Comparison of ENCODE assay signal across 8 mouse cellular contexts in genomic region chr16:92825908-92826650, GRCm38 (mm10). TPM values are rescaled to one million over a fixed set of nuclear protein-coding genes. Genes with fewer than 3 reads are reported as not detected.
DNase-seq lines count a peak whose midpoint lies in the region; ATAC-seq lines count a peak whose summit lies in the region.

Runx1 (minus strand) TSS chr16:92826149.

- DNase-seq in kidney, adult 18-20 months, result peak; percentile 2
- DNase-seq in kidney, postnatal 10 days, result no peak
- DNase-seq in natural killer cell, adult 2 months (ENCODE audit: low spot score in 2 of 2), result peak; percentile 92 to 95
- DNase-seq in urinary bladder, postnatal 4 days (ENCODE audit: low spot score in 2 of 2), result no peak
- no peak for DNase-seq in testis, postnatal 10 days (ENCODE audit: low spot score)

- H3K27ac ChIP-seq in limb, embryonic 15.5 days, result no peak within 1 kb of the TSS
- H3K27ac ChIP-seq in neural tube, embryonic 15.5 days (replicated peaks), result no peak within 1 kb of the TSS

- H3K9ac ChIP-seq in limb, embryonic 15.5 days, result no peak within 1 kb of the TSS
- H3K9ac ChIP-seq in neural tube, embryonic 15.5 days (replicated peaks), result no peak within 1 kb of the TSS

- no peak within 1 kb of the TSS for H3K4me2 ChIP-seq in limb, embryonic 15.5 days
- no peak within 1 kb of the TSS for H3K4me2 ChIP-seq in neural tube, embryonic 15.5 days

- H3K36me3 ChIP-seq in limb, embryonic 15.5 days, result no peaks in the 10 kb centered on the region
- H3K36me3 ChIP-seq in neural tube, embryonic 15.5 days, result no peaks in the 10 kb centered on the region

- whole genome bisulfite sequencing in limb, embryonic 15.5 days, result 82% methylated on average over 11 of the region's 11 CpGs
- 86% methylated on average over 11 of the region's 11 CpGs for WGBS in neural tube, embryonic 15.5 days

- H3K27me3 ChIP-seq in limb, embryonic 15.5 days, result no peaks in the 10 kb centered on the region
- H3K27me3 ChIP-seq in neural tube, embryonic 15.5 days (replicated peaks), result no peaks in the 10 kb centered on the region

- H3K9me3 ChIP-seq in limb, embryonic 15.5 days, result no peaks in the 10 kb centered on the region
- H3K9me3 ChIP-seq in neural tube, embryonic 15.5 days (replicated peaks), result no peaks in the 10 kb centered on the region

- peaks cover 30% of the 10 kb centered on the region for H3K4me1 ChIP-seq in limb, embryonic 15.5 days
- peaks cover 28% of the 10 kb centered on the region; the same call in 1 of the 2 replicates for H3K4me1 ChIP-seq in neural tube, embryonic 15.5 days

- peak; percentile 72 for ATAC-seq in activated CD4-positive, CD25-positive, alpha-beta regulatory T cell, adult 4 months
- ATAC-seq in limb, embryonic 15.5 days (ENCODE audit: insufficient number of reproducible peaks, low FRiP score, low TSS enrichment, low read depth), result no peak
- no peak for ATAC-seq in neural tube, embryonic 15.5 days (ENCODE audit: low FRiP score)

- peak within 1 kb of the TSS; percentile 10; the same call in 1 of the 2 replicates for H3K4me3 ChIP-seq in limb, embryonic 15.5 days
- H3K4me3 ChIP-seq in neural tube, embryonic 15.5 days (replicated peaks), result no peak within 1 kb of the TSS

RNA-seq across cellular contexts. Expression of gene Runx1, which starts in this region (rescaled TPM):
- 10 to 100 TPM; 30.7 to 37.2 TPM for polyA plus RNA-seq in activated CD4-positive, CD25-positive, alpha-beta regulatory T cell, adult 4 months (2017; shearing (Covaris generic))
- polyA plus RNA-seq in limb, embryonic 15.5 days (2015; fragmentation: Nextera tagmentation; extraction: Ambion mirVana), result 5.9 and 7.3 TPM in 2 replicates
- polyA plus RNA-seq in neural tube, embryonic 15.5 days (2015; fragmentation: Nextera tagmentation; extraction: Ambion mirVana), result 2.9 and 12.2 TPM in 2 replicates

Comparison
In these comparisons a context has a peak if more than half of its experiments do, and no peak if none do; other contexts are left out.
1. DNase-seq: peak in kidney, adult 18-20 months (single experiment) and natural killer cell, adult 2 months (2 of 2); none in kidney, postnatal 10 days (single experiment), urinary bladder, postnatal 4 days (0 of 2) and testis, postnatal 10 days (single experiment).